29 mouse cellular contexts compared by ENCODE assay signal in the genomic region with DNA sequence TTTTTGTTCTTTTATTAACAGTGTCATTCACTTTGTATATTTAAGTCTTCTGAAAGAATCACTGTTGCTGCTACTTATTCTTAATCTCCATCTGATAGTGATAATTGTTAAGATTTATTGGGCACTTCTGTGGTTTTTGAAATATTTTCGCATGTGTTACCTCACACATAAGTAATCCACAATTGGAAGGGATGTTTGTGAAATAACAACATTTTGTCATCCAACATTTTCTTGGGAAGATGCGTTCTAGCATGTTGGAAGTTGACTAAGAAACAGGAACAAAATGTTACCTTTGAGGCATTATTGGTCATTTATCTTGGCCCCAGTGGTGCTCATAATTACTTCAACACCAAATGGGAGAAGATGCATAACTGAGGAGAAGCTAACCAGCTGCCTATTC.
"Had no signal": no experiment of that assay in that cellular context is flagged by ENCODE, and none has a peak within 500 bp of the region (broad histone marks: within the 10 kb centered on the region; RNA-seq: fewer than 3 reads in every experiment).

No protein-coding gene starts in this region.

- H3K27ac ChIP-seq: embryonic facial prominence, embryonic 10.5 days; embryonic facial prominence, embryonic 12.5 days; embryonic facial prominence, embryonic 13.5 days; embryonic facial prominence, embryonic 15.5 days; forebrain, embryonic 10.5 days; forebrain, embryonic 12.5 days; forebrain, embryonic 13.5 days; forebrain, embryonic 15.5 days; gastrocnemius, adult 2 months; heart, adult 2 months had no signal

- H3K4me2 ChIP-seq: embryonic facial prominence, embryonic 12.5 days; embryonic facial prominence, embryonic 13.5 days; embryonic facial prominence, embryonic 15.5 days; forebrain, embryonic 12.5 days; forebrain, embryonic 13.5 days; forebrain, embryonic 15.5 days had no signal

- H3K36me3 ChIP-seq: embryonic facial prominence, embryonic 10.5 days; embryonic facial prominence, embryonic 12.5 days; embryonic facial prominence, embryonic 13.5 days; embryonic facial prominence, embryonic 15.5 days; forebrain, embryonic 10.5 days; forebrain, embryonic 12.5 days; forebrain, embryonic 15.5 days had no signal

- H3K4me3 ChIP-seq: embryonic facial prominence, embryonic 10.5 days; embryonic facial prominence, embryonic 12.5 days; embryonic facial prominence, embryonic 13.5 days; embryonic facial prominence, embryonic 15.5 days; erythroblast, embryonic 14.5 days; forebrain, embryonic 10.5 days; forebrain, embryonic 12.5 days; forebrain, embryonic 13.5 days; forebrain, embryonic 15.5 days; gastrocnemius, adult 2 months; heart, adult 2 months had no signal

- H3K9ac ChIP-seq: embryonic facial prominence, embryonic 12.5 days; embryonic facial prominence, embryonic 13.5 days; embryonic facial prominence, embryonic 15.5 days; forebrain, embryonic 12.5 days; forebrain, embryonic 13.5 days; forebrain, embryonic 15.5 days; forebrain, postnatal 0 days had no signal

- H3K4me1 ChIP-seq: embryonic facial prominence, embryonic 10.5 days; embryonic facial prominence, embryonic 12.5 days had no signal

- ATAC-seq: forebrain, embryonic 13.5 days; forebrain, embryonic 14.5 days; forebrain, embryonic 15.5 days; forebrain, embryonic 16.5 days; forebrain, postnatal 0 days had no signal

- H3K27me3 ChIP-seq: embryonic facial prominence, embryonic 12.5 days; embryonic facial prominence, embryonic 13.5 days; embryonic facial prominence, embryonic 15.5 days; forebrain, embryonic 12.5 days; forebrain, embryonic 13.5 days; forebrain, embryonic 15.5 days had no signal

- H3K9me3 ChIP-seq: embryonic facial prominence, embryonic 10.5 days; embryonic facial prominence, embryonic 12.5 days; embryonic facial prominence, embryonic 13.5 days; embryonic facial prominence, embryonic 15.5 days; forebrain, embryonic 10.5 days; forebrain, embryonic 12.5 days; forebrain, embryonic 13.5 days; forebrain, embryonic 15.5 days had no signal

- DNase-seq: cerebellum, adult 2 months; cerebellum, adult 8-10 months; cerebellum, adult 9-10 months; cerebellum, adult 9-11 months; cerebellum, postnatal 10 days; cerebellum, postnatal 14 days; cerebellum, postnatal 25 days; cerebellum, postnatal 36 days; embryo, embryonic 11 days; forebrain, postnatal 0 days; gastrocnemius, adult 2 months; gastrocnemius, postnatal 10 days; gastrocnemius, postnatal 14 days; gastrocnemius, postnatal 25 days; gastrocnemius, postnatal 36 days; heart, adult 11 months; heart, adult 18-20 months; heart, adult 2 months had no signal
